In the genomic region with DNA sequence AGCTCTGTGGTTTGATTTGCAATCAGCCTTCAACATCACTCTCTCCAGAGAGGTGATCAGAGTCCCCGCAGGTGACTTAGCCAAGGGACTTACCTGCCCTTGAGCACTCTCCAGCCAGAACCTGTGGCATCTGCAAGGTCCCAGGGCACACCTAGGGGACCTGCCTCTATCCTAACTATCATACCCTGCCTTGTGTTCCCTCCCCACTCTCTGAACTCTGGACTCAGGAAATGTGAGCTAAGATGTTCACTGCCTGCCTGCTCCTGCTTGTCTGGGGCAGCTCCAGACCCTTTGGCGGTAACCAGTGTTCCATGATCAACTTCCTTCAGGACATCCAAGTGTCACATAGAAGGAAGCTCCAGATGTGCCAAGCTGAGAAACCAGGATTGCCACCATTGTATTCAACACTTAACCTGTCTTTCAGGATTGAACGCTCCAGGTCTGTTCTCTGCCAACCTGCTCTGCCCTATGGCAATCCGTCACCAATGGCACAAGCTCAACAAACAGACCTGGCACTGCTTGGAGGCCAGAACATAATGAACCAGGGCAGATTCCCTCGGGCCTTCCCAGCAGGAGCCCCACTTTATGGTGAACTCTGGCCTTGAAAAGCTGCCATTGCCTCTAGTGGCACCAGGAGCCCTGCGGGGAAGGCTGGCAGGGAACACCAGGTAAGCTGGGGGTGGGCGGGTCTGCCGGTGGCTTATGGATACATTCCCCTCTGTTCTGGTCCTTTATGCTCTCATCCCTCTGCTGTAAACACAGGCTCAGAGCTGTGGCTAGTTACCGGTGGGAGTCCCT, we compare ENCODE assay signal across 16 mouse cellular contexts.
A peak's percentile ranks its signal among the peaks of the same experiment; 100 is the strongest.
DNase-seq lines count a peak whose midpoint lies in the region; ATAC-seq and TF ChIP-seq lines count a peak whose summit lies in the region.
"Had no signal": no experiment of that assay in that cellular context is flagged by ENCODE, and none has a peak within 500 bp of the region (broad histone marks: within the 10 kb centered on the region; RNA-seq: fewer than 3 reads in every experiment).

No protein-coding gene starts in this region.

- no peaks in the 10 kb centered on the region for H3K36me3 ChIP-seq in intestine, postnatal 0 days (ENCODE audit: control insufficient read depth, insufficient read depth)
- no peaks in the 10 kb centered on the region for H3K36me3 ChIP-seq in heart, embryonic 11.5 days (ENCODE audit: control insufficient read depth, insufficient read depth, low read length)
- H3K36me3 ChIP-seq: embryonic facial prominence, embryonic 12.5 days; forebrain, embryonic 15.5 days; limb, embryonic 15.5 days; neural tube, embryonic 15.5 days had no signal

- no peaks in the 10 kb centered on the region for H3K27me3 ChIP-seq in cerebellum, adult 2 months (ENCODE audit: control insufficient read depth, insufficient read depth, low read length)
- H3K27me3 ChIP-seq in intestine, postnatal 0 days (replicated peaks; ENCODE audit: control insufficient read depth, insufficient read depth, low read length) = no peaks in the 10 kb centered on the region
- peaks cover 10% of the 10 kb centered on the region for H3K27me3 ChIP-seq in heart, embryonic 11.5 days (ENCODE audit: control insufficient read depth, insufficient read depth, low read length)
- H3K27me3 ChIP-seq: CH12.LX; embryonic facial prominence, embryonic 12.5 days; forebrain, embryonic 15.5 days; limb, embryonic 15.5 days; Patski had no signal

- no peak overlapping the region for H3K4me2 ChIP-seq in intestine, postnatal 0 days (replicated peaks; ENCODE audit: low read depth)
- H3K4me2 ChIP-seq in heart, embryonic 11.5 days = no peak overlapping the region
- H3K4me2 ChIP-seq: embryonic facial prominence, embryonic 12.5 days; forebrain, embryonic 15.5 days; limb, embryonic 15.5 days; neural tube, embryonic 15.5 days had no signal

- H3K4me1 ChIP-seq in cerebellum, adult 2 months (ENCODE audit: control insufficient read depth, insufficient read depth, low read length) = peaks cover 6% of the 10 kb centered on the region; the same call in 1 of the 2 replicates
- H3K4me1 ChIP-seq in intestine, postnatal 0 days (replicated peaks; ENCODE audit: control insufficient read depth, insufficient read depth, low read length) = no peaks in the 10 kb centered on the region
- H3K4me1 ChIP-seq in heart, embryonic 11.5 days (ENCODE audit: control insufficient read depth, insufficient read depth, low read length) = peaks cover 10% of the 10 kb centered on the region

- TF ChIP-seq POLR2A in cerebellum, adult 2 months (IDR thresholded peaks at IDR 0.05; ENCODE audit: borderline replicate concordance, insufficient read depth, low read length) = no peak

- H3K9me3 ChIP-seq in intestine, postnatal 0 days (ENCODE audit: control insufficient read depth) = no peaks in the 10 kb centered on the region
- H3K9me3 ChIP-seq in heart, embryonic 11.5 days (replicated peaks; ENCODE audit: control insufficient read depth, low read length) = no peaks in the 10 kb centered on the region
- H3K9me3 ChIP-seq: embryonic facial prominence, embryonic 12.5 days; forebrain, embryonic 15.5 days; limb, embryonic 15.5 days; neural tube, embryonic 15.5 days had no signal

- 39% methylated on average over 9 of the region's 9 CpGs for WGBS in cerebellum, adult 2 months
- 55% methylated on average over 9 of the region's 9 CpGs for WGBS in intestine, postnatal 0 days
- WGBS in heart, embryonic 11.5 days (ENCODE audit: insufficient replicate concordance) = 70% methylated on average over 9 of the region's 9 CpGs

- no peak overlapping the region for H3K27ac ChIP-seq in cerebellum, adult 2 months (ENCODE audit: insufficient read depth, low read length)
- no peak overlapping the region for H3K27ac ChIP-seq in intestine, postnatal 0 days (ENCODE audit: low read depth, low read length)
- H3K27ac ChIP-seq in heart, embryonic 11.5 days (ENCODE audit: low read depth, low read length) = no peak overlapping the region
- H3K27ac ChIP-seq: embryonic facial prominence, embryonic 12.5 days; forebrain, embryonic 15.5 days; limb, embryonic 15.5 days; neural tube, embryonic 15.5 days had no signal

- peak; percentile 19 for DNase-seq in kidney, adult 9 months
- DNase-seq in kidney, postnatal 10 days = no peak
- DNase-seq in adrenal gland, postnatal 25 days = peak; percentile 17
- peak; percentile 39 to 60 for DNase-seq in cerebellum, adult 2 months
- DNase-seq in spleen, adult 12 weeks (ENCODE audit: low spot score) = no peak
- DNase-seq: gastrocnemius, postnatal 10 days had no signal

- peak; percentile 73 for ATAC-seq in intestine, postnatal 0 days
- no peak for ATAC-seq in heart, embryonic 11.5 days (replicated peaks; ENCODE audit: insufficient number of reproducible peaks, low FRiP score, low TSS enrichment)
- ATAC-seq: forebrain, embryonic 15.5 days; lung, postnatal 0 days; midbrain, embryonic 16.5 days; Patski had no signal

- H3K9ac ChIP-seq in intestine, postnatal 0 days (ENCODE audit: low read depth, low read length) = no peak overlapping the region
- no peak overlapping the region for H3K9ac ChIP-seq in heart, embryonic 11.5 days (ENCODE audit: low read depth, low read length)
- H3K9ac ChIP-seq: embryonic facial prominence, embryonic 12.5 days; forebrain, embryonic 15.5 days; limb, embryonic 15.5 days; neural tube, embryonic 15.5 days had no signal

- no peak overlapping the region for H3K4me3 ChIP-seq in cerebellum, adult 2 months (replicated peaks; ENCODE audit: insufficient read depth, low read depth, low read length)
- no peak overlapping the region for H3K4me3 ChIP-seq in intestine, postnatal 0 days (ENCODE audit: low read depth, low read length)
- H3K4me3 ChIP-seq in heart, embryonic 11.5 days (ENCODE audit: low read depth, low read length) = no peak overlapping the region
- H3K4me3 ChIP-seq: embryonic facial prominence, embryonic 12.5 days; forebrain, embryonic 15.5 days; limb, embryonic 15.5 days; neural tube, embryonic 15.5 days had no signal

- no peak for TF ChIP-seq CTCF in cerebellum, adult 2 months (IDR thresholded peaks at IDR 0.05; ENCODE audit: borderline replicate concordance, insufficient read depth, low read depth, low read length)
- no peak for TF ChIP-seq CTCF in intestine, postnatal 0 days (IDR thresholded peaks at IDR 0.05; ENCODE audit: low read depth)

Comparison
In these comparisons a context has a peak if more than half of its experiments do, and no peak if none do; other contexts are left out.
1. DNase-seq: peak in kidney, adult 9 months (single experiment), adrenal gland, postnatal 25 days (single experiment) and cerebellum, adult 2 months (2 of 2); none in kidney, postnatal 10 days (single experiment) and spleen, adult 12 weeks (single experiment).